Mouse (Mus musculus): ENCODE measurements around the gene Gpx7. TPM values are rescaled to one million over a fixed set of nuclear protein-coding genes. Genes with fewer than 3 reads are reported as not detected.

Gpx7 gene
- polyA plus RNA-seq, 1 experiment from 2014 or later: 53.6 TPM

DNA sequence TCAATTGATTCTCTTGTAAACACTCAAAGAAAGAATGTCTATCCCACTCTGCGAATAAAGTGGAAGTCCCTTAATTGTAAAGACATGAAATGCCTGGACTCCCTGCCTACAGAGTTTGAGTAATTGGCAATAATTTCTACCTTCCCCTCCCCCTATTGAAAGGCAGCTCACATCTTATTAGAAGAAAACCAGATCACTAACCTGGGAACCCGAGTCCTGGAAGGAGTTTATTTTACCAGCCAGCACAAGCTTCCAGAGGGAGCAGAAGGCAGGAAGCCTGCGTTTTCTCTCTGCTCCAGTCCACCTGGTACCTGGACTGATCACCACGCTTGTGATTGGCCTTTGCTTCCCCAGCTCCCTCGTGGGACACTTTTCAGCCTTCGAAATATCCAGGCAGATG is 26.6 kb upstream of the Gpx7 start:
- H3K4me3 ChIP-seq (ENCODE audit: low read depth, low read length): no peak overlapping the region
- DNase-seq (ENCODE audit: low spot score): peak; percentile 76
- 8% methylated on average over 6 of the region's 6 CpGs for WGBS
- no peak overlapping the region for H3K9ac ChIP-seq (ENCODE audit: low read length)
- ATAC-seq (ENCODE audit: insufficient number of reproducible peaks, low FRiP score, low TSS enrichment, low read depth): peak; percentile 72
- H3K27me3 ChIP-seq (ENCODE audit: control insufficient read depth, insufficient read depth, low read length): no peaks in the 10 kb centered on the region
- H3K27ac ChIP-seq (replicated peaks; ENCODE audit: low read depth, low read length): peak overlapping the region; percentile 95
- peak overlapping the region; percentile 32; the same call in 1 of the 2 replicates for H3K4me2 ChIP-seq (ENCODE audit: low read depth, severe bottlenecking)
- peaks cover 40% of the 10 kb centered on the region for H3K4me1 ChIP-seq (ENCODE audit: control insufficient read depth, insufficient read depth, low read length)
- H3K9me3 ChIP-seq (ENCODE audit: control insufficient read depth, low read length): no peaks in the 10 kb centered on the region
- no peaks in the 10 kb centered on the region for H3K36me3 ChIP-seq (ENCODE audit: control insufficient read depth, insufficient read depth, low read length)

DNA sequence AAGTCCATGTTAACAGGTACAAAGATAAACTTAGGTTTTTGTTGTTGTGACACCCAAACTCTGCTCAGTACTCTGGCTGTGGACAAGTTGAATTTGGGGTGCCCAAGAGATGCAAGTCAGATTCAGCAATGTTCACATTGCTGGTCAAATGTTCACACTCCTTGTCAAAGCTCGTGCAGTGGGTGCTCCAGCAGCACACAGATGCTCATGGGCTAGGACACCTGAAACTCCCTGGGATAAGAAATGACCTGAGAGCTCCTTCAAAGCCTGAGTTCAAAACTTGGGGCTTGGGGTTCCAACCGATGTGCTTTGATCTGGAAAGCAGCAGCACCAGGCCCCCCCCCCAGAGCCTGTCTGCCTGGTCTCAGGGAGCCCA is 24.8 kb upstream of the Gpx7 start:
- Histone ChIP-seq H3K9me3 (ENCODE audit: control insufficient read depth, low read length) (no peaks in the 10 kb centered on the region), H3K27me3 (ENCODE audit: control insufficient read depth, insufficient read depth, low read length) (no peaks in the 10 kb centered on the region), H3K4me1 (ENCODE audit: control insufficient read depth, insufficient read depth, low read length) (peaks cover 44% of the 10 kb centered on the region), H3K4me3 (ENCODE audit: low read depth, low read length) (no peak overlapping the region), H3K36me3 (ENCODE audit: control insufficient read depth, insufficient read depth, low read length) (no peaks in the 10 kb centered on the region), H3K27ac (replicated peaks; ENCODE audit: low read depth, low read length) (peak overlapping the region; percentile 91), H3K9ac (ENCODE audit: low read length) (0 out of 2 replicates have a peak overlapping the region, but pooled peaks have one; percentile 17), H3K4me2 (ENCODE audit: low read depth, severe bottlenecking) (no peak overlapping the region; the same call in 1 of the 2 replicates)
- WGBS: 15% methylated on average over 2 of the region's 2 CpGs
- no peak for DNase-seq (ENCODE audit: low spot score)
- ATAC-seq (ENCODE audit: insufficient number of reproducible peaks, low FRiP score, low TSS enrichment, low read depth): peak; percentile 32

DNA sequence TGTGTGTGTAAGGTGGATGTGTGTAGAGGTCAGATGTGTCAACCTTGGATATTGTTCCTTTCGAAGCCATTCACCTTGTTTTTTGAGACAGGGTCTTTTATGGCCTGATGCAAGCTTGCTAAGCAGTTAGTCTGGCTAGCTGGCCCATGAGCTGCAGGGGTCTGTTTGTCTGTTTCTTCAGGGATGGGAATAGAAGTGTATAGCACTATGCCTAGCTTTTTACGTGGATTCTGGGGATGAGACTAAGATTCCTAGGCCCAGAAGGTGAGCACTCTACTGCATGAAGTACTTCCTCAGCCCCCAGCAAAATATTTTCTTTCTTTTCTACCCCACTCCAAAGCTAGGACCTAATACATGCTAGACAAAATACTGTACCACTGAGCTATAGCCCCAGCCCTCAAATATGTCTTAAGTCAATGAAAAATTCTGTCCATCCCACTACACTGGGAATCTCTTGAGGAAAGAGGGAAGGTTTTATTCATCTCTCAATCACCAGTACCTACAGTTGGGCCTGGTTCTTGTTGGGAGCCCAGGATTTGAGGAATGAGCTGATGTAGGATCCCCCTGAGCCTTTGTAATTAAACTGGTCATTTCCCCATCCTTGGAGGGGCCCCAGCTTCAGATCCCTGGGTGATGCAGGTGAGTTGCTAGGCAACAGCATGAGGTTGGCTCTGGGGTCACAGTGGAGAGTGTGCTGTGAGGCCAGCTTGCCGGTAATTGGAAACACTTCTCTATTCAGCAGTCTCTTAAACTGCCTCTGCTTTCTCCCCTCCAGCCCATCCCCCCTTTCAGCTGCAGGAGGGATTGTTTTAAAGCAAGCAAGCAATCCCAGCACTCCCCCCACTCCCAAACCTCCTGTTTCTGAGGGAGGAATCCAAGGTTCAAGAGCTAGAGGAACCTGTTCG is 24.1 kb upstream of the Gpx7 start:
- Histone ChIP-seq H3K4me3 (ENCODE audit: low read depth, low read length) (no peak overlapping the region), H3K27me3 (ENCODE audit: control insufficient read depth, insufficient read depth, low read length) (no peaks in the 10 kb centered on the region), H3K4me2 (ENCODE audit: low read depth, severe bottlenecking) (no peak overlapping the region; the same call in 1 of the 2 replicates), H3K9ac (ENCODE audit: low read length) (no peak overlapping the region), H3K36me3 (ENCODE audit: control insufficient read depth, insufficient read depth, low read length) (no peaks in the 10 kb centered on the region), H3K9me3 (ENCODE audit: control insufficient read depth, low read length) (no peaks in the 10 kb centered on the region), H3K4me1 (ENCODE audit: control insufficient read depth, insufficient read depth, low read length) (peaks cover 44% of the 10 kb centered on the region), H3K27ac (replicated peaks; ENCODE audit: low read depth, low read length) (peak overlapping the region; percentile 91)
- ATAC-seq (ENCODE audit: insufficient number of reproducible peaks, low FRiP score, low TSS enrichment, low read depth) (peak; percentile 89), DNase-seq (ENCODE audit: low spot score) (peak; percentile 90)
- WGBS: 16% methylated on average over 4 of the region's 4 CpGs

DNA sequence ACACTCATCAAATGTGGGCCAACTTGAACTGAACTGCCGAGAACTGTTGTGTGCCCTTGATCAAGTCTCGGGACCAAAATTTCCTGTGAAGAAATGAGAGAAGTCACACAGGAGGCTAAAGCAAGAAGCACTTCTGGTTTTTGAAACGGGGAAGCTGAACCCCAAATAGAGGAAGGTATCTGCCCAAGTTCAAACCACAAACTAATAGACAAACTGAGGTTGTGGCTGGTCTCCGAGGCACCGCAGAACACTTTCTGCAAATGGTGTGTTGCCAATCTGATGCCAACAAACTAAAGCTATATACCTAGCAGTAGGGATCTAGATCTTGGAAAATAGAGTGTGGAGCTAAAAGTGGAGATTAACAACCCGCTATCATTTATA is 21.6 kb upstream of the Gpx7 start:
- DNase-seq (ENCODE audit: low spot score) (no peak), ATAC-seq (ENCODE audit: insufficient number of reproducible peaks, low FRiP score, low TSS enrichment, low read depth) (no peak)
- Histone ChIP-seq H3K4me3 (ENCODE audit: low read depth, low read length) (no peak overlapping the region), H3K36me3 (ENCODE audit: control insufficient read depth, insufficient read depth, low read length) (no peaks in the 10 kb centered on the region), H3K27ac (replicated peaks; ENCODE audit: low read depth, low read length) (no peak overlapping the region), H3K9ac (ENCODE audit: low read length) (no peak overlapping the region), H3K9me3 (ENCODE audit: control insufficient read depth, low read length) (no peaks in the 10 kb centered on the region), H3K4me1 (ENCODE audit: control insufficient read depth, insufficient read depth, low read length) (peaks cover 29% of the 10 kb centered on the region), H3K27me3 (ENCODE audit: control insufficient read depth, insufficient read depth, low read length) (no peaks in the 10 kb centered on the region), H3K4me2 (ENCODE audit: low read depth, severe bottlenecking) (no peak overlapping the region)
- WGBS: 71% methylated on average over 6 of the region's 6 CpGs

DNA sequence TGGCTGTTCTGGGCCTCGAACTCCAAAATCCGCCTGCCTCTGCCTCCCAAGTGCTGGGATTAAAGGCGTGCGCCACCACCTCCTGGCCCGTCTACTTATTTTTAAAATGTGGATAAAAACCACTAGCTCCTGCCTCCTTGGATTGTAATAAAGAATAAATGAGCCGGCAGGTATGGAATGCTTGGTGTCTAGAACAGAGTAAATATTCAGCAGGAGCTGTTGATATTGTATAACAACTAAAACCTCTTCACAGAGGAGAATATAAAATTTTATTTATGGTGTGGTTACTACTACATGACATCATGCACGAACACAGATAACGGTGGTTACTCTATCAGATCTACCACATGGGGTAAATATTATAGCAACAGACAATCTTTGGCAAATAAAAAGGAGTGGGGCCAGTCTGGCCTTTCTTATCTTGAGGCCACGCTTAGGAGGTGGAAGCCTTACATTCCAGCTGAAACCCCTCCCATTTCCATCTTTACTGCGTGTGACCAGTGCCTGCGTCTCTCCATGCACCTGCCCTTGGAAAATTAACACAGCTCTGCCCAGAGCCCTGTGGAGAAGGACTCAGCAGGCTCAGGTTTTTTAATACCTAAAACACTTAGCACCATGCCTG is 21.1 kb upstream of the Gpx7 start:
- Histone ChIP-seq H3K4me1 (ENCODE audit: control insufficient read depth, insufficient read depth, low read length) (peaks cover 28% of the 10 kb centered on the region), H3K4me2 (ENCODE audit: low read depth, severe bottlenecking) (no peak overlapping the region), H3K9me3 (ENCODE audit: control insufficient read depth, low read length) (no peaks in the 10 kb centered on the region), H3K36me3 (ENCODE audit: control insufficient read depth, insufficient read depth, low read length) (no peaks in the 10 kb centered on the region), H3K9ac (ENCODE audit: low read length) (no peak overlapping the region), H3K4me3 (ENCODE audit: low read depth, low read length) (no peak overlapping the region), H3K27me3 (ENCODE audit: control insufficient read depth, insufficient read depth, low read length) (no peaks in the 10 kb centered on the region), H3K27ac (replicated peaks; ENCODE audit: low read depth, low read length) (no peak overlapping the region)
- WGBS: 63% methylated on average over 11 of the region's 11 CpGs
- ATAC-seq (ENCODE audit: insufficient number of reproducible peaks, low FRiP score, low TSS enrichment, low read depth) (no peak), DNase-seq (ENCODE audit: low spot score) (no peak)

DNA sequence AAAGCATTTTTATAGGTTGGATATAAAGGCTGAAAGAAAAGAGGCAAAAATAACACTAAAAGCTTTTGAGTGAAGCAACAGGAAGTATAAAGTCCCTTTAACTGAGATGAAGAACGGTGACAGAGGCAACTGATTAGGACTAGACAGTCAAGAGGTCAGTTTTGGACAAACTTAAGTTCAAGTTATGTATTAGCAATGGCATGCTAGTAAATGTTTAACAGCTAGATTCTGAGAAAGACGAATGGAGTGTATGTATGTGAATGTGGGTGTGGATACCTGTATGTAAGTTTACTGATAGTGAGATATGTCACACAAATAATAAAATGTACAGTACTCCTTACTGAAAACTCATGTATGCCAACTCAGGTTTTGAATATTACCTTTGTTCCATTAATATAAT is 17.8 kb upstream of the Gpx7 start:
- no peak overlapping the region for H3K4me3 ChIP-seq (ENCODE audit: low read depth, low read length)
- no peaks in the 10 kb centered on the region for H3K36me3 ChIP-seq (ENCODE audit: control insufficient read depth, insufficient read depth, low read length)
- H3K27ac ChIP-seq (replicated peaks; ENCODE audit: low read depth, low read length): no peak overlapping the region
- H3K9me3 ChIP-seq (ENCODE audit: control insufficient read depth, low read length): no peaks in the 10 kb centered on the region
- no peaks in the 10 kb centered on the region for H3K27me3 ChIP-seq (ENCODE audit: control insufficient read depth, insufficient read depth, low read length)
- no peak overlapping the region for H3K4me2 ChIP-seq (ENCODE audit: low read depth, severe bottlenecking)
- WGBS: 79% methylated on average over 2 of the region's 2 CpGs
- DNase-seq (ENCODE audit: low spot score): no peak
- peaks cover 7% of the 10 kb centered on the region; the same call in 1 of the 2 replicates for H3K4me1 ChIP-seq (ENCODE audit: control insufficient read depth, insufficient read depth, low read length)
- ATAC-seq (ENCODE audit: insufficient number of reproducible peaks, low FRiP score, low TSS enrichment, low read depth): no peak
- no peak overlapping the region for H3K9ac ChIP-seq (ENCODE audit: low read length)

DNA sequence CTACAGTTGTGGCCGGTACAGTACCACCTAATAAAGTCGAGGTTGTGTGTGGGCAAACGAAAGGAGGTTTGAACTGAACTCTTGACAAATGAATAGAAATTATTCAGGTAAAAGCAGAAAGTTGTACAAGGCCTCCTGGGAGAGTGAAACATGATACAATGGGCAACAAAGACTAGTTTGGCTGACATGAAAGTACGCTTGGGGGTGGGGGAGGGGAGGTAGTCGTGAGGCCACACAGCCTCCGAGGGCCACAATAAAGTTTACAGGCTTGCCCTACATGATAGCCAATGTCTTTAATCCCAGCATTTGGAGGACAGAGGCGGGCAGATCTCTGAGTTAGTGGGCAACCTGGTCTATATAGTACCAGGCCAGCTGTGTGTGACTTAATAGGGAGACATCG is 860 bp upstream of the Gpx7 start:
- H3K4me2 ChIP-seq (ENCODE audit: low read depth, severe bottlenecking): peak overlapping the region; percentile 24; the same call in 1 of the 2 replicates
- no peak overlapping the region for H3K4me3 ChIP-seq (ENCODE audit: low read depth, low read length)
- H3K4me1 ChIP-seq (ENCODE audit: control insufficient read depth, insufficient read depth, low read length): peaks cover 13% of the 10 kb centered on the region
- H3K9me3 ChIP-seq (ENCODE audit: control insufficient read depth, low read length): 0 out of 2 replicates have a peak, but pooled peaks cover 2% of the 10 kb centered on the region
- 0 out of 2 replicates have a peak overlapping the region, but pooled peaks have one; percentile 30 for H3K27ac ChIP-seq (replicated peaks; ENCODE audit: low read depth, low read length)
- no peaks in the 10 kb centered on the region for H3K36me3 ChIP-seq (ENCODE audit: control insufficient read depth, insufficient read depth, low read length)
- 22% methylated on average over 8 of the region's 8 CpGs for WGBS
- no peak overlapping the region for H3K9ac ChIP-seq (ENCODE audit: low read length)
- DNase-seq (ENCODE audit: low spot score) (peak; percentile 50), ATAC-seq (ENCODE audit: insufficient number of reproducible peaks, low FRiP score, low TSS enrichment, low read depth) (peak; percentile 61; the same call in 1 of the 2 replicates)
- H3K27me3 ChIP-seq (ENCODE audit: control insufficient read depth, insufficient read depth, low read length): no peaks in the 10 kb centered on the region

DNA sequence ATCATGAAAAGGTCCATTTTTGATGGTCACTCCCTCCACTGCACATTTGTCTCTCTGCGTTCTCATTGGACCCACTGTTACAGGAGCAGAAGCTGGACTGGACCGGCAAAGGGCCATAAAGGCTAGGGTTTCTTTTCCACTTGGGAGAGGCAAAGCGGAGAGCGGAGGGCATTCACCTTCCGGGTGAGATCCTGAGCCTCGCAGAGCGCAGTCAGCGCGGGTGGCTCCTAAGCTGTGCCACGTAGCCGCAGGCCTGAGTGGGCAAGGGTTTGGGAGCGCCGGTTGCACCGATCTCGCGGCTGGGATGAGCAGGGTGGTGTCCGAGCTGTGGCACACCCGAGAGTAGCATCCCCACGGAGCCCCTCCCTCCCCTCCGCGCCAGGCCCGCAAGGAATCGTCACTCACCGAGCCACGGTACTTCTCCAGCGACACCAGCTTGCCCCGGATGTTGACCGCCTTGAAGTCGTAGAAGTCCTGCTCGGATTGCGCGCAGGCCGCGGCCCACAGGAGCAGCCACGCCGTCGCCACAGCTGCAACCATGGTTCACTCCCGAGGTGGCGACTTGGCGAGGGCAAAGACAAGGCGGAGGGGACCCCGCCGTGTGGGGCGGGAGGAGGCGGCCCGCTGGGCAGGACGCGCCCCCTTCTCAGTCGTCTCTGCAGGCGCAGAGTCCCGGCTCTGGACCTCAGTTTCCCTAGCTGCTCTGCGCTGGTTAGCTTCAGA is 462 bp downstream of the Gpx7 start:
- H3K9ac ChIP-seq (ENCODE audit: low read length): peak overlapping the region; percentile 76
- H3K36me3 ChIP-seq (ENCODE audit: control insufficient read depth, insufficient read depth, low read length): no peaks in the 10 kb centered on the region
- H3K4me1 ChIP-seq (ENCODE audit: control insufficient read depth, insufficient read depth, low read length): peaks cover 13% of the 10 kb centered on the region
- ATAC-seq (ENCODE audit: insufficient number of reproducible peaks, low FRiP score, low TSS enrichment, low read depth) (peak; percentile 58; the same call in 1 of the 2 replicates), DNase-seq (ENCODE audit: low spot score) (peak; percentile 71)
- peak overlapping the region; percentile 47 for H3K4me2 ChIP-seq (ENCODE audit: low read depth, severe bottlenecking)
- H3K27me3 ChIP-seq (ENCODE audit: control insufficient read depth, insufficient read depth, low read length): no peaks in the 10 kb centered on the region
- H3K4me3 ChIP-seq (ENCODE audit: low read depth, low read length): peak overlapping the region; percentile 30
- 3% methylated on average over 52 of the region's 52 CpGs for WGBS
- H3K9me3 ChIP-seq (ENCODE audit: control insufficient read depth, low read length): 0 out of 2 replicates have a peak, but pooled peaks cover 2% of the 10 kb centered on the region
- H3K27ac ChIP-seq (replicated peaks; ENCODE audit: low read depth, low read length): peak overlapping the region; percentile 48
